Mouse (Mus musculus) Patski (cell line): ENCODE measurements around the gene Olfr1033. TPM values are rescaled to one million over a fixed set of nuclear protein-coding genes. Genes with fewer than 3 reads are reported as not detected.
"Not testable (repeated sequence)": the region's sequence is repeated elsewhere in the genome, so short reads cannot be mapped to it uniquely, and the experiment has no call there.

Experiments
- ATAC-seq: fragments of 100-300 bp; one replicate; pipeline ENCODE4 v1.8.0; 2021
- CTCF ChIA-PET: fragments of 350-600 bp; sonication (Branson Sonifier 250); formaldehyde crosslinking; loops from one replicate; lab custom pipeline; 2022; ENCODE audit warnings: inconsistent platforms; lab: Charles Lee
- POLR2A ChIA-PET: fragments of 350-600 bp; sonication (Branson Sonifier 250); formaldehyde crosslinking; loops from one replicate; lab custom pipeline; 2022; ENCODE audit warnings: antibody characterized with exemption, inconsistent platforms; lab: Charles Lee
- DNase-seq: peaks from one replicate; pipeline ENCODE4 v3.0.0-alpha.2; 2011; ENCODE audit warnings: low read depth, low spot score
- H3K27me3 ChIP-seq: fragments of 371-371 bp; one replicate; pipeline ENCODE4 v1.5.1; 2021
- CTCF ChIP-seq: fragments of 100-300 bp; IDR thresholded peaks from one replicate; pipeline ENCODE4 v1.5.1; 2021
- in situ Hi-C: fragments of 300-500 bp; cut with MboI; formaldehyde crosslinking; loops from 3 replicates; pipeline ENCODE4 v1.11.1; 2018; ENCODE audit warnings: low pct_unique_long_range_greater_than_20kb, mixed read lengths
- polyA plus RNA-seq: library from polyadenylated mRNA; unstranded; gene quantifications from one replicate; pipeline ENCODE4 v1.2.3, GENCODE M21; 2021

Olfr1033 gene
- not detected for polyA plus RNA-seq

- DNase-seq, in situ Hi-C loops, ATAC-seq, POLR2A ChIA-PET, H3K27me3 ChIP-seq, CTCF ChIA-PET: not testable (repeated sequence)
Measured at GRCm38 (mm10) chr2:86020406-86020805, at the start of gene Olfr1033. Olfr1033 (plus strand) TSS chr2:86020633.

GRCm38 (mm10) chr2:85973595-85973994 lies 46.8 kb upstream of the Olfr1033 start, which contains the start of gene Olfr1029:
Olfr1029 (plus strand) TSS chr2:85973895.
- H3K27me3 ChIP-seq: no peaks in the 10 kb centered on the region

GRCm38 (mm10) chr2:85978976-85979375 lies 41.5 kb upstream of the Olfr1033 start, which contains the start of gene Olfr1030:
Olfr1030 (plus strand) TSS chr2:85979276.
- ChIA-PET POLR2A (no interaction called here), CTCF (no interaction called here)
- TF ChIP-seq CTCF: no peak
- H3K27me3 ChIP-seq: no peaks in the 10 kb centered on the region
- DNase-seq (no peak), ATAC-seq (no peak)
- in situ Hi-C loops: no loop called here

More at GRCm38 (mm10) chr2:85973595-85973994, 46.8 kb upstream of the Olfr1033 start, which contains the start of gene Olfr1029:
- POLR2A ChIA-PET: no interaction called here
- CTCF ChIA-PET: no interaction called here
- in situ Hi-C loops: no loop called here
- no peak for TF ChIP-seq CTCF
- no peak for DNase-seq
- ATAC-seq: no peak

GRCm38 (mm10) chr2:85990004-85990403 lies 30.4 kb upstream of the Olfr1033 start, which contains the start of gene Olfr1031:
Olfr1031 (plus strand) TSS chr2:85990304.
- no peak for TF ChIP-seq CTCF
- ChIA-PET POLR2A (no interaction called here), CTCF (no interaction called here)
- ATAC-seq (no peak), DNase-seq (no peak)
- in situ Hi-C loops: no loop called here
- no peaks in the 10 kb centered on the region for H3K27me3 ChIP-seq

- no peak for TF ChIP-seq CTCF
- no peaks in the 10 kb centered on the region for H3K27me3 ChIP-seq
- ChIA-PET CTCF (no interaction called here), POLR2A (no interaction called here)
- in situ Hi-C loops: no loop called here
- DNase-seq (no peak), ATAC-seq (no peak)
Measured at GRCm38 (mm10) chr2:86005240-86005639, 15.2 kb upstream of the Olfr1033 start, which contains the start of gene Olfr1032. Olfr1032 (plus strand) TSS chr2:86005540.

- ATAC-seq, POLR2A ChIA-PET, DNase-seq, CTCF ChIA-PET, in situ Hi-C loops, H3K27me3 ChIP-seq: not testable (repeated sequence)
Measured at GRCm38 (mm10) chr2:86021518-86021917, 1.1 kb downstream of the Olfr1033 start.

GRCm38 (mm10) chr2:86045561-86045960 lies 25.1 kb downstream of the Olfr1033 start, which contains the start of gene Olfr1034:
Olfr1034 (plus strand) TSS chr2:86045861.
- ATAC-seq (no peak), DNase-seq (no peak)
- no peak for TF ChIP-seq CTCF
- in situ Hi-C loops: no loop called here
- ChIA-PET CTCF (no interaction called here), POLR2A (no interaction called here)
- H3K27me3 ChIP-seq: no peaks in the 10 kb centered on the region

- POLR2A ChIA-PET, DNase-seq: not testable (repeated sequence)
Measured at GRCm38 (mm10) chr2:86050777-86051176, 30.3 kb downstream of the Olfr1033 start.

GRCm38 (mm10) chr2:86063766-86064165 lies 43.3 kb downstream of the Olfr1033 start:
- CTCF ChIA-PET, in situ Hi-C loops, ATAC-seq, H3K27me3 ChIP-seq, DNase-seq, POLR2A ChIA-PET: not testable (repeated sequence)

More at GRCm38 (mm10) chr2:86050777-86051176, 30.3 kb downstream of the Olfr1033 start:
- CTCF ChIA-PET, in situ Hi-C loops, ATAC-seq, H3K27me3 ChIP-seq: not testable (repeated sequence)

GRCm38 (mm10) chr2:86070189-86070588 lies 49.8 kb downstream of the Olfr1033 start:
- DNase-seq (no peak), ATAC-seq (no peak)

GRCm38 (mm10) chr2:86073692-86074091 lies 53.3 kb downstream of the Olfr1033 start, which contains the start of gene Olfr1036:
Olfr1036 (plus strand) TSS chr2:86073992.
- CTCF ChIA-PET, POLR2A ChIA-PET, H3K27me3 ChIP-seq, DNase-seq, ATAC-seq, in situ Hi-C loops: not testable (repeated sequence)

More at GRCm38 (mm10) chr2:86070189-86070588, 49.8 kb downstream of the Olfr1033 start:
- ChIA-PET POLR2A (no interaction called here), CTCF (no interaction called here)
- TF ChIP-seq CTCF: no peak
- in situ Hi-C loops: no loop called here
- no peaks in the 10 kb centered on the region for H3K27me3 ChIP-seq

- DNase-seq, H3K27me3 ChIP-seq, POLR2A ChIA-PET, ATAC-seq, in situ Hi-C loops, CTCF ChIA-PET: not testable (repeated sequence)
Measured at GRCm38 (mm10) chr2:86080478-86080877, 60.0 kb downstream of the Olfr1033 start.
